Mouse (Mus musculus) lung, postnatal 10 days (tissue): ENCODE measurements around the gene Tkt.

Experiments used
- DNase-seq: peaks from one replicate; pipeline ENCODE4 v3.0.0; 2021

Tkt gene

DNA sequence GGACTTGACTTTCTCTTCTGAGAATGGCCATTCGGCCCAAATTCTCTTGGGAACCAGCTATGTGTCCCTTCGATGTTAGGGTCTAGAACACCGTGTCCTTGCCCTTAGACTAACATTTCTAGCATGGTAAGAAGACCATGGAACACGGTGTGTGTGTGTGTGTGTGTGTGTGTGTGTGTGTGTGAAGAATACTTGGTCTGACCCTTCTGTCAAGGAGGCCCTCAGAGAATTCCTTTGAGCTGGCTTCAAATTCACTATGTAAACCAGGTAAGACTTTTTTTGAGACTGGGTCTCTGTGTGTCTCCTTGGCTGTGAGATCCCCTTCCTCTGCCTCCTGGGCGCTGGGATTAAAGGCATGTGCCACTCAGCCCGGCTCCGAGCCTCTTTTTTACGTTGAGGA lies 74.4 kb downstream of the Tkt start:
- DNase-seq, result no peak
